Mouse (Mus musculus) lung, adult 2 months (tissue): ENCODE data around the gene Hoxc6.

Experiments used
- CTCF ChIP-seq: fragments of 200-500 bp; IDR thresholded peaks from 2 replicates; pipeline ENCODE4 v1.5.1; 2011; ENCODE audit warnings: mild to moderate bottlenecking, low read length, control low read depth; ENCODE audit not compliant: insufficient read depth
- POLR2A ChIP-seq: fragments of 200-500 bp; IDR thresholded peaks from 2 replicates; pipeline ENCODE4 v1.6.1; 2011; ENCODE audit warnings: low read depth, mild to moderate bottlenecking, control low read depth, low read length, borderline replicate concordance; ENCODE audit errors: extremely low read depth

- TF ChIP-seq POLR2A (no peak), CTCF (no peak)
Observed at GRCm38 (mm10) chr15:102980912-102981311, 17.1 kb upstream of the Hoxc6 start.
